In the genomic region with DNA sequence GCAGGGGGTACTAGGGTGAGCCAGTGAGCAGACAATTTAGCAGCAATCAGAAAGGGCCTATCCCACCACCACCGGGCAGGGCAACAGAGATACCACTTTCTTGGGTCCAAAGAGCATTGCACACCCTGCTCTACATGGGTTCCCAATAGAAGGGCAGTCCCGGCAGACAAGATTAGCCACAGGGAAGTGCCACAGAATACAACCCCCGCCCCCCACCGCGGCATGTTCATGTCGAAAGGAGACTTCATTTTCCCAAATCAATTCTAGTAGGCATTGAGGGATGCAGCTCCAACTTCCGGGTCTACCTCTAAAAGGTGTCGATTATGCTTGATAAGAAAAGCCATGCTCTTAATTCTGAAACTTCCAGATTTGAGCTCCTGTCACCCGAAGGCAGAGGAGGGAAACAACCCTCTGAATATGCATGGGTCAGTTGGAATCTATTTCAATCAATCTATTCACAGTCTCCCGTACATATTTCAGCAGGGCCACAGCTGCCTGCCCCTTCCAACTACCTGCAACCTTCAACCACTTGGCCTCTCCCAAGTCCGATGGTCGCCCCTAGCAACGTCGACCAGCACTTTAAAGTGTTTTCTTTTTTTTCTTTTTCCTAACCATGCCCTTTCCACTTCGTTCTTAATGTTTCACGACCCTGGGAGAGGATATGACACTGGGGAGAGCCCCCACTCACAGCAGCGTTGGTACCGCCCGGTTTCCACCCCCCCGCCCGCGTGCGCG, we compare ENCODE assay signal across 8 mouse cellular contexts. TPM values are rescaled to one million over a fixed set of nuclear protein-coding genes. Genes with fewer than 3 reads are reported as not detected.
DNase-seq lines count a peak whose midpoint lies in the region; ATAC-seq and TF ChIP-seq lines count a peak whose summit lies in the region.

No protein-coding gene starts in this region.

- 3% methylated on average over 24 of the region's 24 CpGs for WGBS in heart, embryonic 14.5 days
- 3% methylated on average over 24 of the region's 24 CpGs for WGBS in forebrain, embryonic 16.5 days
- WGBS in liver, embryonic 14.5 days (ENCODE audit: insufficient replicate concordance) = under 1% methylated on average over 24 of the region's 24 CpGs
- WGBS in stomach, postnatal 0 days = 2% methylated on average over 24 of the region's 24 CpGs

- peak overlapping the region; percentile 87 for H3K9ac ChIP-seq in heart, embryonic 14.5 days (ENCODE audit: low read length)
- H3K9ac ChIP-seq in forebrain, embryonic 16.5 days (replicated peaks; ENCODE audit: low read depth, low read length) = peak overlapping the region; percentile 81
- peak overlapping the region; percentile 95 for H3K9ac ChIP-seq in liver, embryonic 14.5 days (replicated peaks)
- H3K9ac ChIP-seq in stomach, postnatal 0 days (ENCODE audit: low read length) = peak overlapping the region; percentile 79

- DNase-seq in heart, postnatal 10 days = no peak
- peak; percentile 14 for DNase-seq in MN1 (ENCODE audit: low spot score)
- no peak for DNase-seq in liver, embryonic 14.5 days (ENCODE audit: low read depth in 3 of 3, low spot score in 3 of 3)
- peak; percentile 69 for DNase-seq in stomach, postnatal 0 days (ENCODE audit: low spot score)
- DNase-seq in layer of hippocampus, adult 9-11 months = no peak
- DNase-seq in ovary, postnatal 10 days (ENCODE audit: low spot score) = no peak

- intact Hi-C loops in heart, postnatal 10 days (cut with DNase I) = no loop called here

- H3K4me3 ChIP-seq in heart, embryonic 14.5 days (ENCODE audit: control insufficient read depth in 1 of 2, insufficient read depth in 1 of 2, low read depth in 1 of 2, low read length in 2 of 2) = peak overlapping the region; percentile 84 to 85
- peak overlapping the region; percentile 80 for H3K4me3 ChIP-seq in forebrain, embryonic 16.5 days (replicated peaks; ENCODE audit: low read length)
- peak overlapping the region; percentile 89 to 92 for H3K4me3 ChIP-seq in liver, embryonic 14.5 days (ENCODE audit: insufficient read depth in 1 of 2, low read depth in 2 of 2, low read length in 2 of 2)
- H3K4me3 ChIP-seq in stomach, postnatal 0 days (ENCODE audit: low read depth, low read length) = peak overlapping the region; percentile 76

- no peak for TF ChIP-seq CTCF in liver, embryonic 14.5 days (IDR thresholded peaks at IDR 0.05; ENCODE audit: low read depth)
- no peak for TF ChIP-seq CTCF in stomach, postnatal 0 days (IDR thresholded peaks at IDR 0.05; ENCODE audit: low read depth)

- H3K27ac ChIP-seq in heart, embryonic 14.5 days (replicated peaks in 1 of 2; ENCODE audit: control insufficient read depth in 1 of 2, insufficient read depth in 1 of 2, low read depth in 2 of 2, low read length in 2 of 2) = peak overlapping the region; percentile 88 to 92; a peak in 3 of 4 replicates
- peak overlapping the region; percentile 87 for H3K27ac ChIP-seq in forebrain, embryonic 16.5 days (ENCODE audit: low read length)
- peak overlapping the region; percentile 71 for H3K27ac ChIP-seq in liver, embryonic 14.5 days
- H3K27ac ChIP-seq in stomach, postnatal 0 days (replicated peaks) = peak overlapping the region; percentile 84; the same call in 1 of the 2 replicates

- H3K4me1 ChIP-seq in heart, embryonic 14.5 days (ENCODE audit: control insufficient read depth in 2 of 2, insufficient read depth in 2 of 2, low read length in 2 of 2) = peaks cover 6 to 24% of the 10 kb centered on the region in 2 experiments
- H3K4me1 ChIP-seq in forebrain, embryonic 16.5 days (replicated peaks; ENCODE audit: control insufficient read depth, insufficient read depth, low read length) = peaks cover 20% of the 10 kb centered on the region
- peaks cover 12 to 22% of the 10 kb centered on the region in 2 experiments for H3K4me1 ChIP-seq in liver, embryonic 14.5 days (replicated peaks; ENCODE audit: control insufficient read depth in 2 of 2, insufficient read depth in 2 of 2, low read length in 1 of 2)
- H3K4me1 ChIP-seq in stomach, postnatal 0 days (replicated peaks; ENCODE audit: control insufficient read depth, insufficient read depth) = no peaks in the 10 kb centered on the region

- peak overlapping the region; percentile 90 for H3K4me2 ChIP-seq in heart, embryonic 14.5 days (ENCODE audit: low read length)
- H3K4me2 ChIP-seq in forebrain, embryonic 16.5 days (ENCODE audit: low read length) = peak overlapping the region; percentile 85
- peak overlapping the region; percentile 92 for H3K4me2 ChIP-seq in liver, embryonic 14.5 days (ENCODE audit: low read depth)
- peak overlapping the region; percentile 69 for H3K4me2 ChIP-seq in stomach, postnatal 0 days (replicated peaks; ENCODE audit: low read depth)

- H3K9me3 ChIP-seq in heart, embryonic 14.5 days (ENCODE audit: control insufficient read depth, low read length) = no peaks in the 10 kb centered on the region
- no peaks in the 10 kb centered on the region for H3K9me3 ChIP-seq in forebrain, embryonic 16.5 days (ENCODE audit: control insufficient read depth, low read length)
- H3K9me3 ChIP-seq in liver, embryonic 14.5 days (ENCODE audit: control insufficient read depth, low read length) = no peaks in the 10 kb centered on the region
- no peaks in the 10 kb centered on the region for H3K9me3 ChIP-seq in stomach, postnatal 0 days (ENCODE audit: control insufficient read depth, low read length)

- no peaks in the 10 kb centered on the region for H3K27me3 ChIP-seq in heart, embryonic 14.5 days (ENCODE audit: control insufficient read depth, insufficient read depth, low read length)
- H3K27me3 ChIP-seq in forebrain, embryonic 16.5 days (replicated peaks; ENCODE audit: control insufficient read depth, insufficient read depth, low read length) = no peaks in the 10 kb centered on the region
- no peaks in the 10 kb centered on the region for H3K27me3 ChIP-seq in liver, embryonic 14.5 days (ENCODE audit: control insufficient read depth, insufficient read depth, low read length)
- H3K27me3 ChIP-seq in stomach, postnatal 0 days (ENCODE audit: control insufficient read depth, insufficient read depth, low read length) = no peaks in the 10 kb centered on the region

- no peak for ATAC-seq in heart, embryonic 14.5 days (ENCODE audit: insufficient number of reproducible peaks, insufficient read depth, low FRiP score, low read depth)
- ATAC-seq in forebrain, embryonic 16.5 days = peak; percentile 6
- ATAC-seq in liver, embryonic 14.5 days (ENCODE audit: insufficient read depth) = peak; percentile 3; the same call in 1 of the 2 replicates
- peak; percentile 6 for ATAC-seq in stomach, postnatal 0 days (ENCODE audit: low FRiP score, low TSS enrichment)

- 0 out of 2 replicates have a peak, but pooled peaks have one; percentile 8 for TF ChIP-seq EP300 in liver, embryonic 14.5 days (IDR thresholded peaks at IDR 0.05; ENCODE audit: low read depth)
- no peak for TF ChIP-seq EP300 in stomach, postnatal 0 days (optimal IDR thresholded peaks at IDR 0.05)

- H3K36me3 ChIP-seq in heart, embryonic 14.5 days (ENCODE audit: control insufficient read depth, insufficient read depth, low read length) = peaks cover 49% of the 10 kb centered on the region
- H3K36me3 ChIP-seq in forebrain, embryonic 16.5 days (ENCODE audit: control insufficient read depth, insufficient read depth) = peaks cover 23% of the 10 kb centered on the region
- peaks cover 43% of the 10 kb centered on the region for H3K36me3 ChIP-seq in liver, embryonic 14.5 days (replicated peaks; ENCODE audit: control insufficient read depth, insufficient read depth, low read depth)
- peaks cover 12% of the 10 kb centered on the region for H3K36me3 ChIP-seq in stomach, postnatal 0 days (ENCODE audit: control insufficient read depth, insufficient read depth, low read length)

RNA-seq across cellular contexts. Expression of gene Gm38431, which starts 0.7 kb away (rescaled TPM):
- 1.3 and 1.4 TPM in 2 replicates for polyA plus RNA-seq in heart, embryonic 14.5 days (2014; fragmentation: Nextera tagmentation; extraction: Ambion mirVana)
- under 1 TPM; 0.64 to 0.77 TPM for total RNA-seq in heart, postnatal 10 days (2021)
- 1.6 and 1.9 TPM in 2 replicates for polyA plus RNA-seq in forebrain, embryonic 16.5 days (2015; fragmentation: Nextera tagmentation; extraction: Ambion mirVana)
- polyA plus RNA-seq in liver, embryonic 14.5 days (2012; rRNA removed) = 2.4 and 5.6 TPM in 2 replicates
- 0.91 and 1.5 TPM in 2 replicates for polyA plus RNA-seq in liver, embryonic 14.5 days (2014; fragmentation: Nextera tagmentation; extraction: Ambion mirVana)
- 0.28 and 0.86 TPM in 2 replicates for polyA plus RNA-seq in stomach, postnatal 0 days (2015; fragmentation: Nextera tagmentation; extraction: Ambion mirVana)

RNA-seq across cellular contexts. Expression of gene Raver1, which starts 0.7 kb away (rescaled TPM):
- polyA plus RNA-seq in heart, embryonic 14.5 days (2014; fragmentation: Nextera tagmentation; extraction: Ambion mirVana) = 43.9 and 44.9 TPM in 2 replicates
- total RNA-seq in heart, postnatal 10 days (2021) = 10 to 100 TPM; 38.6 to 39.4 TPM
- polyA plus RNA-seq in forebrain, embryonic 16.5 days (2015; fragmentation: Nextera tagmentation; extraction: Ambion mirVana) = 37.4 and 38.8 TPM in 2 replicates
- polyA plus RNA-seq in liver, embryonic 14.5 days (2012; rRNA removed) = 21.4 and 23.4 TPM in 2 replicates
- 23.4 and 28.4 TPM in 2 replicates for polyA plus RNA-seq in liver, embryonic 14.5 days (2014; fragmentation: Nextera tagmentation; extraction: Ambion mirVana)
- 15.0 and 18.3 TPM in 2 replicates for polyA plus RNA-seq in stomach, postnatal 0 days (2015; fragmentation: Nextera tagmentation; extraction: Ambion mirVana)

RNA-seq across cellular contexts. Expression of gene Fdx1l, which starts 17.7 kb away (rescaled TPM):
- polyA plus RNA-seq in heart, embryonic 14.5 days (2014; fragmentation: Nextera tagmentation; extraction: Ambion mirVana) = 45.1 and 50.8 TPM in 2 replicates
- total RNA-seq in heart, postnatal 10 days (2021) = 10 to 100 TPM; 29.3 to 31.7 TPM
- 49.7 and 60.5 TPM in 2 replicates for polyA plus RNA-seq in forebrain, embryonic 16.5 days (2015; fragmentation: Nextera tagmentation; extraction: Ambion mirVana)
- polyA plus RNA-seq in liver, embryonic 14.5 days (2012; rRNA removed) = 27.5 and 31.1 TPM in 2 replicates
- 37.3 and 37.9 TPM in 2 replicates for polyA plus RNA-seq in liver, embryonic 14.5 days (2014; fragmentation: Nextera tagmentation; extraction: Ambion mirVana)
- 39.4 and 42.3 TPM in 2 replicates for polyA plus RNA-seq in stomach, postnatal 0 days (2015; fragmentation: Nextera tagmentation; extraction: Ambion mirVana)

RNA-seq across cellular contexts. Expression of gene Gm49373, which starts 18.2 kb away (rescaled TPM):
- 0.12 and 0.49 TPM in 2 replicates for polyA plus RNA-seq in heart, embryonic 14.5 days (2014; fragmentation: Nextera tagmentation; extraction: Ambion mirVana)
- under 1 TPM; 0.31 to 0.32 TPM for total RNA-seq in heart, postnatal 10 days (2021)
- polyA plus RNA-seq in forebrain, embryonic 16.5 days (2015; fragmentation: Nextera tagmentation; extraction: Ambion mirVana) = 1.2 and 1.4 TPM in 2 replicates
- 0.47 and 0.94 TPM in 2 replicates for polyA plus RNA-seq in liver, embryonic 14.5 days (2012; rRNA removed)
- polyA plus RNA-seq in liver, embryonic 14.5 days (2014; fragmentation: Nextera tagmentation; extraction: Ambion mirVana) = 0.32 and 0.46 TPM in 2 replicates
- 0.11 and 0.24 TPM in 2 replicates for polyA plus RNA-seq in stomach, postnatal 0 days (2015; fragmentation: Nextera tagmentation; extraction: Ambion mirVana)

RNA-seq across cellular contexts. Expression of gene Zglp1, which starts 24.2 kb away (rescaled TPM):
- polyA plus RNA-seq in heart, embryonic 14.5 days (2014; fragmentation: Nextera tagmentation; extraction: Ambion mirVana) = 1.1 TPM in 1 of 2 replicates, not detected in the other
- not detected for total RNA-seq in heart, postnatal 10 days (2021)
- polyA plus RNA-seq in forebrain, embryonic 16.5 days (2015; fragmentation: Nextera tagmentation; extraction: Ambion mirVana) = 0.25 and 1.7 TPM in 2 replicates
- 0.21 and 0.49 TPM in 2 replicates for polyA plus RNA-seq in liver, embryonic 14.5 days (2012; rRNA removed)
- 0.57 TPM in 1 of 2 replicates, not detected in the other for polyA plus RNA-seq in liver, embryonic 14.5 days (2014; fragmentation: Nextera tagmentation; extraction: Ambion mirVana)
- polyA plus RNA-seq in stomach, postnatal 0 days (2015; fragmentation: Nextera tagmentation; extraction: Ambion mirVana) = not detected in 2 replicates

Comparison
In these comparisons a context has a peak if more than half of its experiments do, and no peak if none do; other contexts are left out.
1. DNase-seq: peak in MN1 (single experiment) and stomach, postnatal 0 days (single experiment); none in heart, postnatal 10 days (0 of 2), liver, embryonic 14.5 days (0 of 3), layer of hippocampus, adult 9-11 months (single experiment) and ovary, postnatal 10 days (single experiment).
2. Peak in every context shown above with its lines, with median percentiles within 50 percentile points of each other: H3K27ac ChIP-seq, H3K4me2 ChIP-seq, H3K4me3 ChIP-seq and H3K9ac ChIP-seq.